Mouse (Mus musculus) kidney, adult 8-10 months (tissue): ENCODE data around the gene Ermard.

Source experiments
- DNase-seq, 2 experiments: peaks; one replicate each; pipeline ENCODE4 v3.0.0; 2022

Ermard gene

DNA sequence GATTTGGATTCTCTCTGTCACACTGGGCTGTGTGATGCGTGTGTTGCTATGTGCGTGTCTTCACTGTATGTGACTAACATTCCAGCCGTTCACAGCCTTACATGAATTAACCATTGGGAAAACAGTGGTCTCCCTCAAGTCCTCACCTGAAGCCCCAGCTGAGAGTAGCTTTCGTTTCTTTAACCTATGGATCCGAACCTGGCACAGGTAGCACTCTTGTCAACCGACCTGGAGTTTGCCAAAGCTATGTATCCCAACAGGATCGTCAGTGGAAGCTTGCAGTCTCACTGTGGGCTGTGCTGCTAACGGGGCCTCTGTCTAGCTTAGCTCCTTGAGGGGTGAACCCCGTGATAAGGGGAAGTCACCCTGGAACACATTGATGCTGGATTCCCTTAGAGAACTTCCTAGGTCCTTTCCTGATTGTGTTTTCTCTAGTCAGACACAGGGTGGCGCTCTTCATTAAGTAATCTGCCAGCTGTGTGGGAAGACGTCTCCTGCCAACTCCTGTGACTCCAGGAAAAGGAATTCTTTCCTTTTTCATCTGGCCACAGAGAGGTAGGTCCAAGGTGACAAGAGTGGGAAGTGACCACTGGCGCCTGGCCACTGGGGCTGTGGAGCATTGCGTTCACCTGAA, 24.5 kb downstream of the Ermard start:
- peak; percentile 52 to 62 for DNase-seq

DNA sequence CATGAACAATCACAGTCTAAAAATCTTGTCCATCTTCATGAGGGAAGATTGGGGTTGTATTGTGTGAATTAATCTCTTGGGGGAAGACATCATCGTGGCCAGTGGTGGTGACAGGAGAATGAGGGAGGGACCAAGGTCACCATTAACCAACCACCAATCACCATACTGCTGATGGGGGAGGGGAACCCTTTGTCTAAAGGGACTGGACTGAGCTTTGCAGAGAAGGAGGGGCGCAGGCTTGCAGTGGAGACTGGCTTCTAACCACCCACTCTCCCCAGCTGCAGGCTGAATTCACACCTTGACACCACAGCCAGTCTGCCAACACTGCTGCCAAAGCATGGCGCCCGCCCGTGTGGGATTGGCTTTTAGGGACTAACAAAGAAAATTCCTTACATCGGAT, 25.1 kb downstream of the Ermard start:
- no peak for DNase-seq

DNA sequence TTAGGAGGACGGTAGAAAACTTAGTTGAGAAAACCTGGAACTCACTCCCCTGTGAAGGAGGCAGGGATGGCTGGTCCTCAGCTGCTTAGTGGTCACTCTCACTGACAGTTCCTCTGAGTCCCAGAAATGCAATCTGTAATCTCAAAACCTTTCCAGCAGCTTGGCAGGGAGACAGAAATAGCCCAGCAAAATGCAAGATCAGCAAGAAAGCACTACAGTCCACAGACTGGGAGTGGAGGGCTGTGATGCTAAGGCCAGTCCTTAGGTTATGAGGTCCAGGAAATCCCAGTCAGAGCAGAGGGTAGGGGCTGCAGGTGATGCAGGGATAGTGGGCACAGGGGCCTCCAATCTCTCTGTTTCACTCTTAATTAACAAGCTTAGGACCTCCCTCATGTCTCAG, 25.9 kb downstream of the Ermard start:
- DNase-seq: peak; percentile 30 to 37

DNA sequence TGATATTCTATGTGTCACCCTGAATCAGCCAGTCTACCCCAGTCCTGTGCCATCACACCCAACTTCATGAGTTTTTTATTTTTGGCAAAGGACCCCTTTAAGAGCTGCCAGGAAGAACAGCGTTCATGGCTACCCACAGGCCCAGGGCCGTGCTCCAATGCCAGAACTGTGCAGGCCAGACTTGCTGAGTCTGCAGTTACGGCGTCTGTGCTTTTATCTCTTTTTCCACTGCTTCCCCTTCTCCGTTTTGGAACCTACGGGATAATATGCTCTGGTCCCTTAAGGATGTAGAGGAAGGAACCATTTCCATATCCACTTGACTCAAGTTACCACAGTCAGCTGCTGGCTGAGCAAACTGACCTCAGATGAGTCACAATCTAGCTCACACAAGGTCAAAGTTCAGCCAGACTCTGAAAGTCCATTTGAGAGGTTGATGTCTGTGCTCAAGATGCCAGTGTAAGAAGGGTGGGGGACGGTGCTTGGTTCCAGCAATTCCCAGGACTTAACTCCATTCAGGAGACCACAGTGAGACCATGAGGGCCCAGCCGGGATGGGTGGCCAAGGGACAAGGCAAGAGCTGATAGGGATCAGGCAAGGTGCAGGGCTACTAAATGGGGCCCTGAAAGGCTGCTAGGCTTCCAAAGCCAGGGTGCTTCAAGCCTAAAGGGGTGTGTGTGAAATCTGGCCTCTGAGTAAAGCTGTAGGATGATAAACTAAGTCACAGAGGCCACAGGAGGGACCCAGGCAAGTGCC, 27.2 kb downstream of the Ermard start:
- peak; percentile 26 to 40 for DNase-seq

DNA sequence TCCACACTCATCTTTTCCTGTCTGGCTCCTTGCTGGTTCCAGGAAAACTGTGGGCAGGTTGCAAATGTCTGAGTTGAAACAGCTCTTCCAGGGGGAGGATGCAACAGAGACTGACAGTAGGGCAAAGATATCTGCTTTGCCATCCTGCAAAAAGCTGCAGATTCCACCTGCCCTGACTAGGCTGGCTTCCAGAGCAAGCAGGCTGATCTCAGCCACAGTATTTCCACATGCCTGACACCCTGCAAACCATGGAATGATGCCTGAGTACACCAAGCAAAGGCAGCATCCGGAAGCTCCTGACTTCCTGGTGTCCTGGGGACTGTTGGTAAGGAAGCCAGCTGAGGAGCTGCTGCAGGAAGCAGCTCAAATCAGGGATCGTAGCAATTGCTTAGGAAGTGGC, 28.1 kb downstream of the Ermard start:
- peak; percentile 30 to 32 for DNase-seq

DNA sequence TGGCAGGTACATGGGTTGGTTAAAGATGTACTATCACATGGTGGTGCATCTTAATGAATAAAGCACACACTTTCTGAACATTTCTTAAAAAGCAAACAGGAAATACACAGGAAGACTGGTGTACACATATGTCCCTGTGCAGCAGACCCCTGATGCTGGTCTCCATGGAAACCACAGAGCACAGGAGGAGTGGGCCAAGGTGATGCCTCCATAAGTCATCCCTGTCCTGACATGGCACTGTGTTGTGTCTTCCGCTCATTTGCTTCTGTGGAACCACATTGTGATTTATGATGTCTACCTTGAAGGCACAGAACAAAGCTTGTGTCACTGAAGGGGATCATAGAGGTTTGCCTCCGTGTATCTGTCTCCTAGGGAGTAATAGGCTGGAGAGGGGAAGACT, 31.2 kb downstream of the Ermard start:
- DNase-seq: no peak

DNA sequence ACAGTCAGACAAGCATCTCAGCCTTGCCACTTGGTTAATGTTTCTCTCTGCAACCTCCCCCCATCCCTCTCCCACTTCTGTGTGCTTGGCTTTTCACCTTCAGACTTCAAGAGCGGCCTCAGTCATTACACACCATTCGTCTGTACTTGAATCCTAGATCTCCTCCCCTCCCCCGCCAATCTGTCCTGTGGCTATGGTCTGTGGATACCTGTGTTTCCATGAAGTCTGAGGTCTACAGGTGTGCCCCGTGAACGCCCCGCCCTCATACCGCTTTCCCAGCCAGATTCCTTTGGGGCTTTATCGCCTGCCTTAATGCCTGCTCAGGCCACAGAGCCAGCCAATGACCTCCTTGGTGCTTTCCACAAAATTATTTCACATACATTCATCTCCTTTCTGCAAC, 34.0 kb downstream of the Ermard start:
- DNase-seq: peak; percentile 23 to 26

DNA sequence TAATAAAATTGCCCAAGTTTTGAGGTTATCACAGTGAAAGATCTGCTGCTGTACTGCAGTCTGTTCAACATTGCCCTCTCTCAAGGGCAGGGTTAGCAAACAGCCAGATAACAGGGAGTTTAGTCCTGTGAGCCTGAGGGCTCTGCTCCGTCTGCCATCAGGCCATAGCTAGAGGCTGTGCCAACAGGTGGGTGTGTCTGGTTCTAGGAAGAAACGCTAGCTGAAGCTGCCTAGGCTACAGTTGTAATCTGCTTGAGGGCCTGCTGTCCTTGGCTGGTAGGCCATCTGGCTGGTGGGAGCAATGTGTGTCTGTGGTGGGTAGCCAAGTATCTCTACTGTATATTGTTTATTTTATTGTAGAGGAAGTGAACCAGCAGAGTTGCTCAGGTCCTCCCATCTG, 36.5 kb downstream of the Ermard start:
- no peak for DNase-seq

DNA sequence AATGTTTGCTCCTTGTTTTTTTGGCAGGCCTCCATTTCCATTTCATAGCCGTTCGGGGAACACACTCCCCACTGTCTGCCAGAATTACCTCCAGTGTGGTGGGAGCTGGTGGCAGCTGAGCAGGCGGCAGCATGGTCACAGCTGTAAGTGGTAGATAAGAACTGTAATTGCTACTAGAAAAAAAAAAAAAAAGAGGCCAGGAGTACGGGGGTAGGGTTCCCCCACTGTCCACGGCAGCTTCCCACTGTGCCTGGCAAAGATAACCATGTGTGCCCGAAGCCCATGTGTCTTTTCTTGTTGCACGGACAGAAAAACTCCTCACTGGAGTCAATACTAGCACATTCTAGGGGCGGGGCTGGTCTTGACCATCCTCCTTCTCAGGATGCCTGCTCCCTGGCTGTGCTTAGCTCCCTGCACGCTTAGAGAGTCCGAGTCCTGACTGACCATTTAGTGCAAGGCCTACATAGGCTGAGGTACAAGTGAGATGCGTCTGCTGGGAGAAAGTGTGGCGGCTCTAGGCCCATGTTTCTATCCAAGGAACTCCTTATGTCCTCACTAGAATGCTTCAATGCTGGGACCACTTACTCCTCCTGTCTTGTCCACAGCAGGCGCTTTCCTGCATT, 43.3 kb downstream of the Ermard start:
- no peak for DNase-seq

DNA sequence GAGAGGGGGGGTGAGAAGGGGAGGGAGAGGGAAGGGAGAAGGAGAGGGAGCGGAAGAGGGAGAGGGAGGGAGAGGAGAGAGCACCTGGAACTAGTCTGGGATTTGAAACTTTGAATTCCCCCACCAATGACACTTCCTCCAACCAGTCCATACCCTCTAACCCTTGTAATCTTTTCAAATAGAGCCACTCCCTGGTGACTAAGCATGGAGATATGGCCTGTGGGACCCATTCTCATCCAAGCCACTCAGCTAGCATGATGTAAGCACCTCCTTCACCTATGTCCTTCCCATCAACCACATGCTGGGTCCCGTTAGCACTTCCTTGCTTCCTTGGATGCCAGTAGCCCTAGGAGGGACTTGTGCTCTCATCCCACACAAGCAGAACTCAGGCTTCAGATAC, 44.0 kb downstream of the Ermard start:
- no peak for DNase-seq

DNA sequence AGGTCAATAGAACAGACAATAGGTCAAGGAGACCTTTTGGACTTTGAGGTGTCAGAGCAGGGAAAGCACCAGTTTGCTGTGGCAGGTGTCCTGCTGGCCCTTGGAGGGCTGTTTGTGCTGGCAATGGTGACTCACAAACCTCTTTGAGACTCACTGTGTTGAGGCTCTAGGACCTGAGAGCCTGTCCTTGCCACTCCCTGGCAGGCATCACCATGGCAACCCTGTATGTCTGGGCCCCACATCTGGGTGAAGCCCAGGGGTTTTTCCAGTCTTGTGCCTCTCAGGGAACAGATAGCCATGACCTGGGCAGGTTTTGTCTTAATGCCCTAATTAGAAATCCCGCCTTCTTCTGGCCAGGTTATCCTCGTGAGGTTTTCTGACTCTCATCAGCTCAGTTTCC, 47.2 kb downstream of the Ermard start:
- DNase-seq: no peak

DNA sequence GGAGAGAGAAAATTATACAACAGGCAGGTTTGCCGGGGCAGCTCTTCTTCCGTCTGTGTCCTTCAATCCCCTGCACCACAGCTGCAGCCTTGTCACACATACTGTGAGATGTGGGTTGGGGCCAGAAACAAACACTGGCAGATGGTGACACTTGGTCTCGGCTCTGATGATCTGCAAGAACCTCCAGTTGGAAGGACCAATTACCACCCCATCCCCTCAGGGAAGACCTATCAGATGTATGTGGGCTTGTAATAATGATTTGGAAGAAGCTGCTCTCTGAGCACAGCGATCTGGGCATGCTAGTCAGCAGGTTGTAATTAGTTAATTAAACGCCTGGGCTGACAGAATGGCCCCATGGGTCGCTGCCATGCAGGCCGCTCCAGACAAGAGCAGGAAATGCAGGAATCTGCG, 47.6 kb downstream of the Ermard start:
- no peak for DNase-seq

DNA sequence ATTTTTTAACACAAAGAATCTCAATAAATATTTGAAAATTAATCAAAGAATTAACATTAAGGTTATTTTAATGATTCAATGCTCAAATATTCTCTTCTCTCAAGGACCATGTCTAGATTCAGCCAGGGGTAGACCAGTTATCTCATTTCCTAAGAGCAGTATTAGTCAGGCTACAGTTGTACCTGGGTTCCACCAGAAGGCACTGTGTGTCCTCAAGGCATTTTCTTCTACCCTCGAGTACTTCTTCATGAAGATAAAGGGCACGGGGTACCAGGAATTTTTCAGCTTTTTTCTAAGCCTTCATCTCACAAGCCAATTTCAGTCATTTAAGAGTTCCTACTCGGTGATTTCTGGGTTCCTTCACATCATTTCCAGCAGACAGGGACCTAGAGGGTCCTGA, 50.7 kb downstream of the Ermard start:
- no peak for DNase-seq

DNA sequence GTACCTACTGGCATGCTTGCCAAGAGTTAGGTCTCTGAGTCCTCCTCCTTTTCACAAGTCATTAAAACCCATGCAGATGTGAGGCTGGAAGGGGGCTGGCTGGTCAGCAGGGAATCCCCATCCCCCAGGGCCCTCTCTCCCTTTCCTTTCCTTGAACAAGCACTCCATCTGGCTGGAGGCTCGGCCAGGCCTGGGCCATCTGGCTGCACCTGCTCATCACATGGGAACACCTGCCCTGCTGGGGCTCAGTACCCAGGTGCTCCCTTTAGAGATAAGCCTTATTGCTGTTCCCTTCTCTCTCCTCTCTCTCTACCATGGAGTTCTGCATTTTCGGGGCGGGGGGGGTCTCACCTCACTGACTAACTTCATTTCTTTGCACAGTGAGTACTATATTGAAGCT, 52.5 kb downstream of the Ermard start:
- no peak for DNase-seq

DNA sequence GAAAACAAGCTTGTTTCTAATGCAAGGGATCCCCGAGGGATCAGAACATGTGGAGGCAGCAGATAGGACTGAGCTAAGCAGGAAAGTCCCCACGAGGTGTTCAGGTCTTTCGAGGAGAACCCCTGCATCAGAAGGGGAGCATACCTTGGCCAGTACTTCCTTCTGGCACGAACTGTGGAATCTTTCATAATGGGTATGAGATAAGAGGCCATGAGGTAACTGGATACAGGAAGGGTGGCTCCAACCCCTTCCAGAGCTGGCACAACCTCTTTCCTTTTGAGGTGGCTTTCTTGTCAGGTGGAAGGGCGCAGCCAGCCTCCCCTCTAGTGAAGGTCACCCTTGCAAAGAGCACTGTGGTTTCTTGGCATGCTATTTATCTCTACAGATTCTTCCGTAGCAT, 55.8 kb downstream of the Ermard start:
- DNase-seq: no peak

DNA sequence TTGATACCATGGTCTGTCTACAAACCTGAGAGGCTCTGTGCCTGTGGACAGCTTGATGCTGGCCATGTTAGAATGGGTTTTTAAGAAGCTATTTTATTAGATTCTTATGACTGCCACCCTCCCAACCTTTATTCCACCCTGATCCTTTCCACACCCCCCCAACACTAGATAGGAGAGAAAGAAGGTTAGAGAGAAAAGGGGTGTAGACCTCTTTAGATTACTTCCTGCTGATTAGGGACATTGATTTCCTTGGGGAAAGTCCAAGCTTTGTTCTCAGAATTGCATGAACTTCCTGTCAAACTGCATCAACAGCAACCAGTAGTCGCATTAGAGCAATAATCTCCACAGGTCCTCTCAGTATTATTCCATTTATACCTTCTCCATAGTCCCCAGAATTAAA, 57.7 kb downstream of the Ermard start:
- DNase-seq: no peak

DNA sequence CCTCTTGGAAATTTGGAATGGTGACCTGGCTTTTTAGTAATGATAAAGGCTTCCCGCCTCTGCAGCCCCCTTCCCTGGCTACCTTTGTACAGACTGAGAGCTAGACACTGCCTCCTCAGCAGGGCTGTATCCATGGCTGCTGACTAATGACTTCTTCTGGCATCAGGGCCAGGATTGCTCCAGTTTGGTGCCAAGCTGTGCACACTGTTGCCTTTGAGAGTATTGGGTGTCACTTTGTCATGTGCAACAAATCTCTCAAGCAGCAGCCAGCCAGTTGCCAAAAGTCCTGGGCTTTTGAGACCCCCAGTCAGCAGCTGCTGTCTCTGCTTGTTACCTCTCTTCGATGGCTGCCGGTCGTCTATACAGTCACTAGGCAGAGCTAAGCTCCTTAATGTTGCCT, 60.3 kb downstream of the Ermard start:
- DNase-seq: no peak

DNA sequence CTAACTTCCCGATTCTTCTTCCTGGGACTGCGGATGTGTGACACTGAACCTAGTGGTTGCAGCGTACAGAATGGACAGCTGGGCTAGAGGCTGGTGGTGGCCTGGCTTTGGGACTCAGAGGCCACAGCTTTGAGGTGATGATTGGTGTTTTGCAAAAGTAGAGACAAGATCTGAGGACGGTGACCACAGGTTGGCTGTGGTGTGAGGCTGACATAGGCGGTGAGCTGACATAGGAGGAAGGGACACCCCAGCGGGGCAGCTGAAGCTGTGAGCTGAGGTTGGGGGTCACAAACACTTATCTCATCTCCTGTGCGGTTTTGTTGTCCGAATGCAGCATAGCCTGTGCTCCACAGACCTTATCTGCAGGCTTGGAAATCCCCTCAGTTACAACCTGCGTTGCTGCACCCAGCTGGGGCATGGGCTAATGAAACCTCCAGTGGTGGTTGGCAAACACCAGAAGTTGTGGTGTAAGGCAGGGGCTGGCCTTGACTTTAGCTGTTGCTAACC, 66.2 kb downstream of the Ermard start:
- no peak for DNase-seq

DNA sequence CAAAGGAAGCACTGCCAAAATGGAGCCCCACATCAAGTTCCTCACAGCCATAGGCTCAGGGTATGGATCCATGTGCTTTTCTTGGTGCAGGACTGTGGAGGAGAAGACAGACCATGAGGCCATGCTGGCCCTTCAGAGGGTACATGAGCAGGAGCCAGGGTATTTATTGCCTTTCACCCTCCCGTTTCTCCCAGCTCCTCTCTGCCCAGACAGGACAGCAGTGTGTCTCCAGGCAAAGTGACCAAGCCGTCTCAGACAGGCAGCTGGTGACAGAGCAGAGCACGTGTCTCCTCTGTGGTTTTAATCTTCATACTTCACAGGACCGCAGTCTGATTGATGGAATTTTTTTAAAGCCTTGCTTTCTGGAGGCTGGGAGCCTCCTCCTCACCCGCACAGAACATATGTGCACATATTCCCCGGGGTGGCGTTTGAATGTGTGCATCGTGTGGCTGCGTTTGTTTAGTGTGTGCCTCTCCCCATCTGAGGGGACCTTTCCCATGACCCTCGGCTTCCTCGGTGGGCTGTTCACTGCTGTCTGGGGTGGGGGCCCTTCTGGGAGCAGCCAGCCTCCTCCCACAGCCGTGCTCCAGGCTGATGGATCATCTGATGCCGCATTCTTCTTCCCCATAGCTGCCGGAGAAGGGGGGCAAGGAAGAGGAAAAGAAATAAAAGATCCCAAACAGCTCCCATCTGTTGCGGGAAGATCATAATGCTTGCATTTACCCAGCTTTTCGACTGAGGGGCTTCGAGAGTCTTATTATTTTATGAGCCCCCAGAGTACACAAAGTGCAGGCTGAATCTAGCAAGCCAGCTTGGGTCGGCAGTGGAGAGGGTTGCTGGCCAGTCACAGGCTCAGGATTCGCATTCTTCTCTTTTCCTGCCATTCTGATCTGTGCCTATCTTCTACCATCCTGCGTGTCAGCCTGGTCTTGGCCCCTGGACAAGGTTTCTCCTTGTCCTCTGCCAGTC, 67.7 kb downstream of the Ermard start:
- no peak for DNase-seq

DNA sequence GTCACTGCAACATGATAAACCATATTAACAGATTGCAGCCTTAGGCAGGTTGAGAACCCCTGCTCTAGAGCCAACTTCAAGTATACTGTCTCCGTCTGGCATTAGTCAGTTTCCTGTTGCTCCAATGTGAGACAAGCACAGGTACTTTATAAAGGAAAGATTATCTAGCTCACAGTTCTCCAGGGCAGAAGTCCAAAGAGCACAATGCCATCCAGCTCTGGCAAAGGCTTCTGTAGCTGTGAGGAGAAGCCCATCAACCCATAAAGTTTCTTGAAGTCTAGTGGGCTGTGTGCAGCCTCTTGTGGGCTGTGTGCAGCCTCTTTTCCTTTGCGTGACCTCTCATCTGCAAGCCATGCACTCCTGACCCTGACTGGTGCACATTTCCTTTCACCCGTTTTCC, 74.5 kb downstream of the Ermard start:
- peak in 1 of 2 experiments; percentile 14 for DNase-seq

DNA sequence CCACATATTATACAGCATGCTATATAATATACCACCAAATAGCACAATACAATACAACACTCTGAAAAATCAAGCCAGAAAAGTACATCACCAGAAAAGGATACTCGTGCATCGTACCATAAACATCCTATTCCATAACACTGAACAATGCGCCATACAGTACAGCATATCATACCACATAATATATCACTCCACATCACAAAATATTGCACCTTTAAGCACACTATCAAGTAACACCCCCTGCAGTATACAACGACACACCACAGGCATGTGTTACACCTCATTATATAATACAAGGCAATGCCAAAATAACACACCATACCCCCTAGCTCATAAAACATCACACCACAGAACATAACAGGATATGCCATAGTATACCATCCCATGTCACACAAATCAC, 79.1 kb downstream of the Ermard start:
- no peak for DNase-seq

DNA sequence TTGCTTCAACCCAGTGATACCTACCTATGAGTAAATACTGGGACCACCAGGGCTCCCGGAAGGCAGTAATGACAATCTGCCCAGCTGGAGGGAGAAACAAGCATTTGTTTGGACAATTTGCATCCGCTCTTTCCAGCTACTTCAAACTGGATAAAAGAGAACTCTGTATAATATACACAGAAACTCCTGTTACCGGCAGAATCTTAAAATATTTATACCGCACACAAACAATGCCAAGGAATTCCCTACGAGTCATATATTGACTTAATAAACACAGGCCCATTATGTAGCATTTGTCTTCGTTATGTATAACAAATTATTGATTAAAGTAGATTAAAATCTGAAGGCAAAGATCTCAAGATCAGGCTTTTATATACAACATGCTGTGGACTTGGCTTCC, 79.6 kb downstream of the Ermard start:
- no peak for DNase-seq
